Mouse (Mus musculus): ENCODE measurements around the gene Mycbpap. TPM values are rescaled to one million over a fixed set of nuclear protein-coding genes. Genes with fewer than 3 reads are reported as not detected.

Gene Mycbpap
- polyA plus RNA-seq (2015; fragmentation: Nextera tagmentation; extraction: Ambion mirVana) = 0.13 TPM in 1 of 2 replicates, not detected in the other

- H3K4me1 ChIP-seq (ENCODE audit: insufficient read depth) = peaks cover 6% of the 10 kb centered on the region
- H3K4me2 ChIP-seq (ENCODE audit: low read depth, low read length) = peak within 1 kb of the TSS; percentile 90
- H3K9me3 ChIP-seq (ENCODE audit: low read length) = no peaks in the 10 kb centered on the region
- no peak within 1 kb of the TSS for H3K27ac ChIP-seq (ENCODE audit: low read depth)
- no peaks in the 10 kb centered on the region for H3K36me3 ChIP-seq (replicated peaks; ENCODE audit: insufficient read depth, low read length)
- TF ChIP-seq CTCF (IDR thresholded peaks at IDR 0.05; ENCODE audit: low read depth) (peak; percentile 32), EP300 (IDR thresholded peaks at IDR 0.05; ENCODE audit: low read depth) (no peak)
- H3K27me3 ChIP-seq (ENCODE audit: insufficient read depth, low read length) = peaks cover 5% of the 10 kb centered on the region
- H3K4me3 ChIP-seq (ENCODE audit: low read depth, low read length) = peak within 1 kb of the TSS; percentile 53
- H3K9ac ChIP-seq (replicated peaks) = peak within 1 kb of the TSS; percentile 28
- peak; percentile 56; the same call in 1 of the 2 replicates for ATAC-seq
- WGBS (ENCODE audit: insufficient replicate concordance) = 1% methylated on average over 42 of the region's 42 CpGs
- peak; percentile 55 for DNase-seq
Measured at GRCm38 (mm10) chr11:94521219-94521843, at the start of gene Mycbpap. Mycbpap (minus strand) TSS chr11:94521742.

GRCm38 (mm10) chr11:94570612-94571011 is 49.1 kb upstream of the Mycbpap start:
- Histone ChIP-seq H3K27ac (ENCODE audit: low read depth) (no peak overlapping the region), H3K4me1 (ENCODE audit: insufficient read depth) (no peaks in the 10 kb centered on the region), H3K27me3 (ENCODE audit: insufficient read depth, low read length) (no peaks in the 10 kb centered on the region), H3K9ac (replicated peaks) (no peak overlapping the region), H3K4me3 (ENCODE audit: low read depth, low read length) (no peak overlapping the region), H3K9me3 (ENCODE audit: low read length) (no peaks in the 10 kb centered on the region), H3K36me3 (replicated peaks; ENCODE audit: insufficient read depth, low read length) (peaks cover 2% of the 10 kb centered on the region; the same call in 1 of the 2 replicates), H3K4me2 (ENCODE audit: low read depth, low read length) (no peak overlapping the region)
- TF ChIP-seq EP300 (IDR thresholded peaks at IDR 0.05; ENCODE audit: low read depth) (peak; percentile 34; the same call in 1 of the 2 replicates), CTCF (IDR thresholded peaks at IDR 0.05; ENCODE audit: low read depth) (no peak)
- ATAC-seq (peak; percentile 54), DNase-seq (peak; percentile 41)
- WGBS (ENCODE audit: insufficient replicate concordance) = 23% methylated on average over 9 of the region's 9 CpGs

- ATAC-seq = no peak
- Histone ChIP-seq H3K36me3 (replicated peaks; ENCODE audit: insufficient read depth, low read length) (0 out of 2 replicates have a peak, but pooled peaks cover 2% of the 10 kb centered on the region), H3K27ac (ENCODE audit: low read depth) (no peak overlapping the region), H3K4me1 (ENCODE audit: insufficient read depth) (peaks cover 14% of the 10 kb centered on the region), H3K4me2 (ENCODE audit: low read depth, low read length) (no peak overlapping the region), H3K4me3 (ENCODE audit: low read depth, low read length) (no peak overlapping the region), H3K9me3 (ENCODE audit: low read length) (no peaks in the 10 kb centered on the region), H3K9ac (replicated peaks) (no peak overlapping the region), H3K27me3 (ENCODE audit: insufficient read depth, low read length) (no peaks in the 10 kb centered on the region)
- 82% methylated on average over 7 of the region's 7 CpGs for WGBS (ENCODE audit: insufficient replicate concordance)
- no peak for DNase-seq
- TF ChIP-seq CTCF (IDR thresholded peaks at IDR 0.05; ENCODE audit: low read depth) = no peak
- no peak for TF ChIP-seq EP300 (IDR thresholded peaks at IDR 0.05; ENCODE audit: low read depth)
Measured at GRCm38 (mm10) chr11:94567326-94567725, 45.8 kb upstream of the Mycbpap start.

- no peaks in the 10 kb centered on the region for H3K9me3 ChIP-seq (ENCODE audit: low read length)
- no peak overlapping the region for H3K4me3 ChIP-seq (ENCODE audit: low read depth, low read length)
- no peak for TF ChIP-seq EP300 (IDR thresholded peaks at IDR 0.05; ENCODE audit: low read depth)
- TF ChIP-seq CTCF (IDR thresholded peaks at IDR 0.05; ENCODE audit: low read depth) = no peak
- no peaks in the 10 kb centered on the region for H3K27me3 ChIP-seq (ENCODE audit: insufficient read depth, low read length)
- H3K4me2 ChIP-seq (ENCODE audit: low read depth, low read length) = no peak overlapping the region
- ATAC-seq = peak; percentile 68
- no peak for DNase-seq
- WGBS (ENCODE audit: insufficient replicate concordance) = 46% methylated on average over 6 of the region's 6 CpGs
- 0 out of 2 replicates have a peak, but pooled peaks cover 2% of the 10 kb centered on the region for H3K36me3 ChIP-seq (replicated peaks; ENCODE audit: insufficient read depth, low read length)
- no peak overlapping the region for H3K9ac ChIP-seq (replicated peaks)
- H3K4me1 ChIP-seq (ENCODE audit: insufficient read depth) = peaks cover 14% of the 10 kb centered on the region
- H3K27ac ChIP-seq (ENCODE audit: low read depth) = no peak overlapping the region
Measured at GRCm38 (mm10) chr11:94566534-94566933, 45.0 kb upstream of the Mycbpap start.

- H3K9me3 ChIP-seq (ENCODE audit: low read length) = no peaks in the 10 kb centered on the region
- H3K4me2 ChIP-seq (ENCODE audit: low read depth, low read length) = peak overlapping the region; percentile 64
- TF ChIP-seq EP300 (IDR thresholded peaks at IDR 0.05; ENCODE audit: low read depth) (no peak), CTCF (IDR thresholded peaks at IDR 0.05; ENCODE audit: low read depth) (peak; percentile 23)
- H3K27me3 ChIP-seq (ENCODE audit: insufficient read depth, low read length) = no peaks in the 10 kb centered on the region
- 26% methylated on average over 16 of the region's 16 CpGs for WGBS (ENCODE audit: insufficient replicate concordance)
- peaks cover 14% of the 10 kb centered on the region for H3K4me1 ChIP-seq (ENCODE audit: insufficient read depth)
- no peak for ATAC-seq
- H3K27ac ChIP-seq (ENCODE audit: low read depth) = no peak overlapping the region
- H3K9ac ChIP-seq (replicated peaks) = 0 out of 2 replicates have a peak overlapping the region, but pooled peaks have one; percentile 13
- H3K4me3 ChIP-seq (ENCODE audit: low read depth, low read length) = no peak overlapping the region
- H3K36me3 ChIP-seq (replicated peaks; ENCODE audit: insufficient read depth, low read length) = no peaks in the 10 kb centered on the region
- peak; percentile 34 for DNase-seq
Measured at GRCm38 (mm10) chr11:94565151-94565479, 43.6 kb upstream of the Mycbpap start.

- peak within 1 kb of the TSS; percentile 64 for H3K4me2 ChIP-seq (ENCODE audit: low read depth, low read length)
- WGBS (ENCODE audit: insufficient replicate concordance) = 4% methylated on average over 31 of the region's 35 CpGs
- peak within 1 kb of the TSS; percentile 25; the same call in 1 of the 2 replicates for H3K4me3 ChIP-seq (ENCODE audit: low read depth, low read length)
- no peaks in the 10 kb centered on the region for H3K27me3 ChIP-seq (ENCODE audit: insufficient read depth, low read length)
- no peaks in the 10 kb centered on the region for H3K9me3 ChIP-seq (ENCODE audit: low read length)
- peaks cover 14% of the 10 kb centered on the region for H3K4me1 ChIP-seq (ENCODE audit: insufficient read depth)
- H3K36me3 ChIP-seq (replicated peaks; ENCODE audit: insufficient read depth, low read length) = no peaks in the 10 kb centered on the region
- 0 out of 2 replicates have a peak within 1 kb of the TSS, but pooled peaks have one; percentile 13 for H3K9ac ChIP-seq (replicated peaks)
- H3K27ac ChIP-seq (ENCODE audit: low read depth) = no peak within 1 kb of the TSS
- no peak for TF ChIP-seq EP300 (IDR thresholded peaks at IDR 0.05; ENCODE audit: low read depth)
- TF ChIP-seq CTCF (IDR thresholded peaks at IDR 0.05; ENCODE audit: low read depth) = peak; percentile 38
- DNase-seq (peak; percentile 66), ATAC-seq (peak; percentile 43)
Measured at GRCm38 (mm10) chr11:94564437-94565150, 43.1 kb upstream of the Mycbpap start, which contains the start of gene Chad. Chad (plus strand) TSS chr11:94565047.

Measured in liver, postnatal 0 days (tissue).